Mouse (Mus musculus) brain, adult 10 weeks (tissue): ENCODE data around the gene Scgb2b20. TPM values are rescaled to one million over a fixed set of nuclear protein-coding genes. Genes with fewer than 3 reads are reported as not detected.

Experiments used
- polyA plus RNA-seq: library from polyadenylated mRNA; stranded (reverse); fragments of 350-450 nt; fragmentation: Illumina TruSeq; extraction: RNeasy Lipid Tissue Mini Kit (QIAGEN cat#74804); gene quantifications from one replicate; pipeline ENCODE4 v1.2.3, GENCODE M21; 2015; ENCODE audit warnings: low read depth, low replicate concordance

Gene Scgb2b20
- polyA plus RNA-seq, result not detected

GRCm38 (mm10) chr7:33366222-33366621, at the start of gene Scgb2b20:
Gene Scgb2b20 (minus strand): TSS chr7:33366322.

GRCm38 (mm10) chr7:33372934-33373333, 6.8 kb upstream of the Scgb2b20 start, which contains the start of gene Scgb1b20:
Gene Scgb1b20 (plus strand): TSS chr7:33373234.

Other genes with a start within 250 kb of the Scgb2b20 start
- gene Scgb2b18, start 192.5 kb downstream of the Scgb2b20 start, polyA plus RNA-seq, result not detected
- gene Scgb1b18, start 180.8 kb downstream of the Scgb2b20 start, polyA plus RNA-seq, result not detected
- gene Scgb2b19, start 86.0 kb downstream of the Scgb2b20 start, polyA plus RNA-seq, result not detected
- not detected for gene Scgb1b19, start 79.0 kb downstream of the Scgb2b20 start, polyA plus RNA-seq
- not detected for gene Scgb1b20, start 6.9 kb upstream of the Scgb2b20 start, polyA plus RNA-seq
- not detected for gene Scgb2b21, start 154.1 kb upstream of the Scgb2b20 start, polyA plus RNA-seq